Mouse (Mus musculus) midbrain, embryonic 16.5 days (tissue): ENCODE data around the gene Snx17. TPM values are rescaled to one million over a fixed set of nuclear protein-coding genes. Genes with fewer than 3 reads are reported as not detected.
"Not testable (repeated sequence)": the region's sequence is repeated elsewhere in the genome, so short reads cannot be mapped to it uniquely, and the experiment has no call there.

ENCODE experiments used
- ATAC-seq: fragments of 200-750 bp; cut with Nextera tagmentation; 2 replicates; pipeline ENCODE4 v1.8.0; 2017; ENCODE audit warnings: moderate TSS enrichment
- H3K27ac ChIP-seq: fragments of 300-500 bp; sonication (generic); 2 replicates; pipeline ENCODE4 v1.5.1; 2014; ENCODE audit warnings: mild to moderate bottlenecking, low read length, mixed read lengths
- H3K27me3 ChIP-seq: fragments of 300-500 bp; sonication (generic); 2 replicates; pipeline ENCODE4 v1.6.1; 2014; ENCODE audit warnings: low read depth, low read length, mixed read lengths; ENCODE audit not compliant: control insufficient read depth, insufficient read depth
- H3K36me3 ChIP-seq: fragments of 300-500 bp; sonication (generic); 2 replicates; pipeline ENCODE4 v1.6.1; 2014; ENCODE audit warnings: mild to moderate bottlenecking, low read length, moderate library complexity, mixed read lengths; ENCODE audit not compliant: control insufficient read depth, insufficient read depth
- H3K4me1 ChIP-seq: fragments of 300-500 bp; sonication (generic); 2 replicates; pipeline ENCODE4 v1.6.1; 2014; ENCODE audit warnings: mild to moderate bottlenecking, low read length, mixed read lengths; ENCODE audit not compliant: control insufficient read depth, insufficient read depth
- H3K4me2 ChIP-seq: fragments of 300-500 bp; sonication (generic); 2 replicates; pipeline ENCODE4 v1.6.1; 2014; ENCODE audit warnings: mild to moderate bottlenecking, low read length, mixed read lengths
- H3K4me3 ChIP-seq: fragments of 300-500 bp; sonication (generic); 2 replicates; pipeline ENCODE4 v1.5.1; 2014; ENCODE audit warnings: low read depth, mild to moderate bottlenecking, low read length, moderate library complexity, mixed read lengths
- H3K9ac ChIP-seq: fragments of 300-500 bp; sonication (generic); 2 replicates; pipeline ENCODE4 v1.6.1; 2014; ENCODE audit warnings: low read depth, low read length, mixed read lengths
- H3K9me3 ChIP-seq: fragments of 300-500 bp; sonication (generic); replicated peaks from 2 replicates; pipeline ENCODE4 v1.6.1; 2014; ENCODE audit warnings: mild to moderate bottlenecking, low read length, mixed read lengths; ENCODE audit not compliant: control insufficient read depth, poor library complexity, severe bottlenecking
- WGBS: fragments of 180-500 bp; shearing (Covaris S2); extraction: QIAGEN DNeasy Blood & Tissue Kit; methylation state at CpG from one replicate; pipeline ENCODE4 v1.1.7; 2014; 5-methylcytosine and 5-hydroxymethylcytosine counted together
- polyA plus RNA-seq: library from polyadenylated mRNA; unstranded; fragments of >200 nt; fragmentation: Nextera tagmentation; extraction: Ambion mirVana; gene quantifications from 2 replicates; pipeline ENCODE4 v1.2.1, GENCODE M21; 2015

The Snx17 gene
- polyA plus RNA-seq, 1 experiment from 2014 or later: 117 TPM

- no peak overlapping the region for H3K4me2 ChIP-seq
- ATAC-seq: no peak
- H3K36me3 ChIP-seq: peaks cover 62% of the 10 kb centered on the region
- WGBS: 89% methylated on average over 27 of the region's 27 CpGs
- H3K9me3 ChIP-seq: peaks cover 5% of the 10 kb centered on the region
- H3K4me3 ChIP-seq: no peak overlapping the region
- H3K27me3 ChIP-seq: no peaks in the 10 kb centered on the region
- no peak overlapping the region for H3K27ac ChIP-seq
- peaks cover 16% of the 10 kb centered on the region for H3K4me1 ChIP-seq
- H3K9ac ChIP-seq: no peak overlapping the region
Observed at GRCm38 (mm10) chr5:31200327-31200768, 7.3 kb downstream of the Snx17 start.

GRCm38 (mm10) chr5:31201042-31201741 is 8.2 kb downstream of the Snx17 start:
- peak overlapping the region; percentile 94 for H3K4me2 ChIP-seq
- H3K36me3 ChIP-seq: peaks cover 58% of the 10 kb centered on the region
- no peaks in the 10 kb centered on the region for H3K27me3 ChIP-seq
- H3K4me3 ChIP-seq: peak overlapping the region; percentile 81
- peak overlapping the region; percentile 89 for H3K9ac ChIP-seq
- peaks cover 5% of the 10 kb centered on the region for H3K9me3 ChIP-seq
- 19% methylated on average over 13 of the region's 13 CpGs for WGBS
- no peak for ATAC-seq
- H3K4me1 ChIP-seq: peaks cover 16% of the 10 kb centered on the region
- peak overlapping the region; percentile 83 for H3K27ac ChIP-seq

- ATAC-seq: peak; percentile 97
- H3K4me1 ChIP-seq: peaks cover 16% of the 10 kb centered on the region
- H3K9me3 ChIP-seq: peaks cover 5% of the 10 kb centered on the region
- H3K27me3 ChIP-seq: no peaks in the 10 kb centered on the region
- under 1% methylated on average over 53 of the region's 53 CpGs for WGBS
- H3K36me3 ChIP-seq: peaks cover 53% of the 10 kb centered on the region
- H3K4me3 ChIP-seq: peak within 1 kb of the TSS; percentile 81
- peak within 1 kb of the TSS; percentile 94 for H3K4me2 ChIP-seq
- H3K27ac ChIP-seq: peak within 1 kb of the TSS; percentile 83
- peak within 1 kb of the TSS; percentile 89 for H3K9ac ChIP-seq
Observed at GRCm38 (mm10) chr5:31201742-31202590, 8.9 kb downstream of the Snx17 start, which contains the start of gene Zfp513. Gene Zfp513 (minus strand): TSS chr5:31202303.

- peak overlapping the region; percentile 73 for H3K27ac ChIP-seq
- peak overlapping the region; percentile 58 for H3K4me2 ChIP-seq
- ATAC-seq: no peak
- H3K9ac ChIP-seq: 0 out of 2 replicates have a peak overlapping the region, but pooled peaks have one; percentile 23
- peaks cover 16% of the 10 kb centered on the region for H3K4me1 ChIP-seq
- H3K9me3 ChIP-seq: peaks cover 5% of the 10 kb centered on the region
- no peaks in the 10 kb centered on the region for H3K27me3 ChIP-seq
- H3K4me3 ChIP-seq: peak overlapping the region; percentile 81
- 88% methylated on average over 7 of the region's 7 CpGs for WGBS
- peaks cover 50% of the 10 kb centered on the region for H3K36me3 ChIP-seq
Observed at GRCm38 (mm10) chr5:31202933-31203332, 9.9 kb downstream of the Snx17 start.

- Histone ChIP-seq H3K27me3 (no peaks in the 10 kb centered on the region), H3K4me2 (no peak overlapping the region), H3K9me3 (peaks cover 5% of the 10 kb centered on the region), H3K4me1 (peaks cover 16% of the 10 kb centered on the region), H3K27ac (no peak overlapping the region), H3K9ac (no peak overlapping the region), H3K4me3 (no peak overlapping the region), H3K36me3 (peaks cover 43% of the 10 kb centered on the region)
- ATAC-seq: no peak
- 98% methylated on average over 2 of the region's 2 CpGs for WGBS
Observed at GRCm38 (mm10) chr5:31203866-31204265, 10.8 kb downstream of the Snx17 start.

- Histone ChIP-seq H3K27ac (no peak overlapping the region), H3K4me1 (peaks cover 16% of the 10 kb centered on the region), H3K4me2 (no peak overlapping the region), H3K9me3 (peaks cover 5% of the 10 kb centered on the region), H3K36me3 (peaks cover 37% of the 10 kb centered on the region), H3K9ac (no peak overlapping the region), H3K4me3 (no peak overlapping the region), H3K27me3 (no peaks in the 10 kb centered on the region)
- no peak for ATAC-seq
- WGBS: 93% methylated on average over 6 of the region's 6 CpGs
Observed at GRCm38 (mm10) chr5:31204421-31204820, 11.4 kb downstream of the Snx17 start.

- not testable (repeated sequence) for H3K36me3 ChIP-seq, H3K9me3 ChIP-seq, H3K27me3 ChIP-seq, H3K4me2 ChIP-seq, H3K9ac ChIP-seq, H3K4me3 ChIP-seq, H3K27ac ChIP-seq, ATAC-seq
- H3K4me1 ChIP-seq: peaks cover 15% of the 10 kb centered on the region
- 92% methylated on average over 6 of the region's 6 CpGs for WGBS
Observed at GRCm38 (mm10) chr5:31216554-31216953, 23.5 kb downstream of the Snx17 start.

GRCm38 (mm10) chr5:31218294-31218693 is 25.3 kb downstream of the Snx17 start:
- Histone ChIP-seq H3K4me1 (peaks cover 23% of the 10 kb centered on the region), H3K9ac (no peak overlapping the region), H3K27ac (no peak overlapping the region), H3K9me3 (no peaks in the 10 kb centered on the region), H3K36me3 (no peaks in the 10 kb centered on the region), H3K27me3 (no peaks in the 10 kb centered on the region), H3K4me2 (no peak overlapping the region), H3K4me3 (no peak overlapping the region)
- 62% methylated on average over 5 of the region's 7 CpGs for WGBS
- ATAC-seq: no peak

GRCm38 (mm10) chr5:31219070-31219469 is 26.0 kb downstream of the Snx17 start:
- peaks cover 23% of the 10 kb centered on the region for H3K4me1 ChIP-seq
- H3K4me2 ChIP-seq: peak overlapping the region; percentile 57
- no peaks in the 10 kb centered on the region for H3K36me3 ChIP-seq
- H3K27ac ChIP-seq: no peak overlapping the region
- WGBS: 0% methylated on average over 2 of the region's 2 CpGs
- no peak for ATAC-seq
- no peaks in the 10 kb centered on the region for H3K27me3 ChIP-seq
- H3K9ac ChIP-seq: no peak overlapping the region
- peak overlapping the region; percentile 99 for H3K4me3 ChIP-seq
- no peaks in the 10 kb centered on the region for H3K9me3 ChIP-seq
